In genomic region chr16:34352747-34353146, GRCm38 (mm10) we compare ENCODE assay signal across 10 mouse cellular contexts.
DNase-seq lines count a peak whose midpoint lies in the region; ATAC-seq and TF ChIP-seq lines count a peak whose summit lies in the region.
"Had no signal": no experiment of that assay in that cellular context is flagged by ENCODE, and none has a peak within 500 bp of the region (broad histone marks: within the 10 kb centered on the region; RNA-seq: fewer than 3 reads in every experiment).

No protein-coding gene starts in this region.

- H3K4me2 ChIP-seq in heart, embryonic 11.5 days = no peak overlapping the region
- H3K4me2 ChIP-seq in lung, postnatal 0 days (replicated peaks; ENCODE audit: low read depth, low read length) = no peak overlapping the region
- H3K4me2 ChIP-seq: limb, embryonic 13.5 days; neural tube, embryonic 12.5 days had no signal

- 19% methylated on average over 6 of the region's 6 CpGs for WGBS in heart, embryonic 11.5 days (ENCODE audit: insufficient replicate concordance)
- 11% methylated on average over 6 of the region's 6 CpGs for WGBS in lung, postnatal 0 days

- H3K4me3 ChIP-seq in heart, embryonic 11.5 days (ENCODE audit: low read depth, low read length) = no peak overlapping the region
- no peak overlapping the region for H3K4me3 ChIP-seq in lung, postnatal 0 days (ENCODE audit: low read depth, low read length)
- H3K4me3 ChIP-seq: limb, embryonic 13.5 days; neural tube, embryonic 12.5 days had no signal

- no peaks in the 10 kb centered on the region for H3K36me3 ChIP-seq in heart, embryonic 11.5 days (ENCODE audit: control insufficient read depth, insufficient read depth, low read length)
- H3K36me3 ChIP-seq in lung, postnatal 0 days (ENCODE audit: insufficient read depth, low read length) = no peaks in the 10 kb centered on the region

- H3K9me3 ChIP-seq in heart, embryonic 11.5 days (replicated peaks; ENCODE audit: control insufficient read depth, low read length) = no peaks in the 10 kb centered on the region
- H3K9me3 ChIP-seq in lung, postnatal 0 days (ENCODE audit: low read length) = no peaks in the 10 kb centered on the region
- H3K9me3 ChIP-seq: limb, embryonic 13.5 days; neural tube, embryonic 12.5 days had no signal

- H3K27me3 ChIP-seq in heart, embryonic 11.5 days (ENCODE audit: control insufficient read depth, insufficient read depth, low read length) = no peaks in the 10 kb centered on the region
- no peaks in the 10 kb centered on the region for H3K27me3 ChIP-seq in lung, postnatal 0 days (replicated peaks; ENCODE audit: insufficient read depth, low read length)
- H3K27me3 ChIP-seq: limb, embryonic 13.5 days; neural tube, embryonic 12.5 days had no signal

- peak; percentile 64 for DNase-seq in adrenal gland, adult 2 months
- DNase-seq in adrenal gland, adult 18-20 months (ENCODE audit: low spot score in 2 of 2) = no peak
- peak; percentile 38 for DNase-seq in kidney, postnatal 10 days
- DNase-seq in lung, postnatal 0 days (ENCODE audit: low spot score) = peak; percentile 93
- DNase-seq in urinary bladder, postnatal 25 days (ENCODE audit: low spot score) = no peak
- no peak for DNase-seq in left cerebral cortex, postnatal 4 days
- DNase-seq in urinary bladder, adult 18-20 months (ENCODE audit: low spot score in 2 of 2) = no peak

- peaks cover 27% of the 10 kb centered on the region for H3K4me1 ChIP-seq in heart, embryonic 11.5 days (ENCODE audit: control insufficient read depth, insufficient read depth, low read length)
- H3K4me1 ChIP-seq in lung, postnatal 0 days (ENCODE audit: insufficient read depth, low read depth, low read length) = peaks cover 10% of the 10 kb centered on the region; the same call in 1 of the 2 replicates
- H3K4me1 ChIP-seq: limb, embryonic 13.5 days; neural tube, embryonic 12.5 days had no signal

- intact Hi-C loops in left cerebral cortex, postnatal 4 days (cut with DNase I) = no loop called here

- H3K27ac ChIP-seq in heart, embryonic 11.5 days (ENCODE audit: low read depth, low read length) = peak overlapping the region; percentile 69
- peak overlapping the region; percentile 48; the same call in 1 of the 2 replicates for H3K27ac ChIP-seq in lung, postnatal 0 days (ENCODE audit: low read length)
- H3K27ac ChIP-seq: limb, embryonic 13.5 days; neural tube, embryonic 12.5 days had no signal

- ATAC-seq in heart, embryonic 11.5 days (replicated peaks; ENCODE audit: insufficient number of reproducible peaks, low FRiP score, low TSS enrichment) = no peak; the same call in 1 of the 2 replicates
- ATAC-seq in lung, postnatal 0 days = peak; percentile 97

- no peak overlapping the region for H3K9ac ChIP-seq in heart, embryonic 11.5 days (ENCODE audit: low read depth, low read length)
- no peak overlapping the region for H3K9ac ChIP-seq in lung, postnatal 0 days (replicated peaks; ENCODE audit: low read depth)
- H3K9ac ChIP-seq: limb, embryonic 13.5 days; neural tube, embryonic 12.5 days had no signal

- TF ChIP-seq CTCF in lung, postnatal 0 days (IDR thresholded peaks at IDR 0.05) = no peak

- TF ChIP-seq EP300 in lung, postnatal 0 days (IDR thresholded peaks at IDR 0.05) = 0 out of 2 replicates have a peak, but pooled peaks have one; percentile 5

Comparison
In these comparisons a context has a peak if more than half of its experiments do, and no peak if none do; other contexts are left out.
1. DNase-seq: peak in adrenal gland, adult 2 months (single experiment), kidney, postnatal 10 days (single experiment) and lung, postnatal 0 days (single experiment); none in adrenal gland, adult 18-20 months (0 of 2), urinary bladder, postnatal 25 days (single experiment), left cerebral cortex, postnatal 4 days (single experiment) and urinary bladder, adult 18-20 months (0 of 2).